Mouse (Mus musculus): ENCODE results near the gene Prkg2. TPM values are rescaled to one million over a fixed set of nuclear protein-coding genes. Genes with fewer than 3 reads are reported as not detected.

The Prkg2 gene
- 3.5 and 5.5 TPM in 2 replicates for polyA plus RNA-seq (2012; rRNA removed)

DNA sequence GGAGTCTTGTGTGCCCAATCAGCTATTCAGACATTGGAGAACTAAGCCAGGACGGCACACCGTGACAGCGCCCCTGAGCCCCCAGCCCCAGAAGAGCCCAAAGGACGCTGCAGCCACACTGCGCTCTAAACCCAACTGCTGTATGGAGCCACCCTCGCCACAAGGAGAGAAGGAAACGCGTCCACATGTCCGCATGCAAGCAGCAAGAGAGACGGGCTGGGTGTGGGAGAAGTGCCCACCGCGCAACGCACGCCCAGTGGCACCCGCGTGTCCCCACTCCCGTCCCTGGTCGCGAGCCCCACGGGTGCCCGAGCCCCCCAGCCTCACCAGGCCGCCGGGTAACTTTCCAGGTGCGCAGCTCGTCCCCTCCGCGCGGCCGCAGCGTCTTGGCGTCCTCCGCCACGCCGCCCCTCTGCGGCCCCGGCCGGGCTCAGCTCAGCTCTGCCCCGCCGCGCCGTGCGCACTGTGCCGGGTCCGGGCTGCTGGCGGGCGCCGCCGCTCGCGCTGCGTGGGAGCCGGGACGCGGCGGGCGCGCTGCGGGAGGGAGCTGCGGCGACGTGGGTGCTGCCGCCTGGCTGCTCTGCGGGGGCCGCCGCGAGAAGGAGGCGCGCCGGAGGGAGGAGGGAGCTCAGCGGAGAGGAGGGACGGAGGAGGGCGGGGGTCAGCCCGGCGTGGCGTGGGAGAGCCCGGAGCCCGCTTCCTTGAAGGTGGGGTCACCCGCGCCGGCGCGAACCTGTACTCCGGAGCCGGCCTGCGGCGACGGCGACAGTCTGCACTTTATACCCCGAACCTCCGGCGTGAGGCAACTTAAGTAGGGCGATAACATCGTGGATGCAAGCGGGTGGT lies at the start of gene Prkg2:
Gene Prkg2, minus strand, starts transcription at position 756 of the 846 bp plus-strand sequence.
- TF ChIP-seq POLR2A (IDR thresholded peaks at IDR 0.05; ENCODE audit: borderline replicate concordance, extremely low read depth, low read depth, low read length) (no peak), CTCF (IDR thresholded peaks at IDR 0.05; ENCODE audit: insufficient read depth, low read length) (no peak)
- no peak for DNase-seq
- no peaks in the 10 kb centered on the region for H3K4me1 ChIP-seq (ENCODE audit: control insufficient read depth, insufficient read depth, low read length)
- peak within 1 kb of the TSS; percentile 63 for H3K4me3 ChIP-seq (replicated peaks; ENCODE audit: extremely low read depth, low read depth, low read length)
- 2% methylated on average over 94 of the region's 94 CpGs for WGBS

DNA sequence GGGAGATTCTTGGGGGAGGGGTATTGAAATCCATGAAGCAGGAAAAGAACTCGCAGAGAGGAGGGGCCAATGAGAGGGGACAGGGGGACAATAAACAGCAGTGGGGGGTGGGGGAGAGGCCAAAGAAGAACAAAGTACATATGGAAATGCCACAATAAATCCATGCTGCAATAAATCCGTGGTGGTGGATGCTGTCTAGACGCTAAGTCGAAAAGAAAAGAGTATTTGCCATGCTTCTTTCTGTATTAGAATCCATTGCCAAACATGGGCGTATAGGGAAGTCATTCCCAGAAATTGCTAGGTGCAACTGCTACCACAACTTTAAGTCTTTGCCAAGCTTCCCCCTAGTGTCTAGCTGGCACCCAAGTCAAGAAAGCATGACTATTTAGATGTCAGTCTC lies 46.8 kb upstream of the Prkg2 start:
- Histone ChIP-seq H3K4me1 (ENCODE audit: control insufficient read depth, insufficient read depth, low read length) (no peaks in the 10 kb centered on the region), H3K4me3 (replicated peaks; ENCODE audit: extremely low read depth, low read depth, low read length) (no peak overlapping the region)
- no peak for DNase-seq
- 46% methylated on average over 5 of the region's 5 CpGs for WGBS
- TF ChIP-seq CTCF (IDR thresholded peaks at IDR 0.05; ENCODE audit: insufficient read depth, low read length): no peak
- TF ChIP-seq POLR2A (IDR thresholded peaks at IDR 0.05; ENCODE audit: borderline replicate concordance, extremely low read depth, low read depth, low read length): no peak

DNA sequence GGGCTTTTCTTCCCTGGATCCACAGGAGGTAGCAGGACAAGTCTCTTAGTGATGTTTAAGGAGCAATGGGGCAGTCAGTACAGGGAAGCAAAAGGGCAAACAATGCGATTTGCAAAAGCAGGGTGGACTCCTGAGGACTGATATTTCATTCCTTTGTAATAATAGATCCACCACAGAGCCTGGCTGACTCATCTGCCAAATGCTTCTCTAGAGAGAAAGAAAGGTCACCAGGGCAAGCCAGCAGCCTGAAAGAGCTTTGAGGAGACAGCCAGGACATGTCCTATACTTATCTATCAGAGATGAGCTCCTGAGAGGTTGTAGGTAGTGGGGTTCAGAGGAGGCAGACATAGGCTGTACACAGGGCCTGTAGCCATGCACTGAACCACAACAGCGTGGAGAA lies 41.2 kb upstream of the Prkg2 start:
- TF ChIP-seq CTCF (IDR thresholded peaks at IDR 0.05; ENCODE audit: insufficient read depth, low read length): no peak
- TF ChIP-seq POLR2A (IDR thresholded peaks at IDR 0.05; ENCODE audit: borderline replicate concordance, extremely low read depth, low read depth, low read length): no peak
- 59% methylated on average over 2 of the region's 2 CpGs for WGBS
- no peak overlapping the region for H3K4me3 ChIP-seq (replicated peaks; ENCODE audit: extremely low read depth, low read depth, low read length)
- DNase-seq: no peak
- H3K4me1 ChIP-seq (ENCODE audit: control insufficient read depth, insufficient read depth, low read length): no peaks in the 10 kb centered on the region

DNA sequence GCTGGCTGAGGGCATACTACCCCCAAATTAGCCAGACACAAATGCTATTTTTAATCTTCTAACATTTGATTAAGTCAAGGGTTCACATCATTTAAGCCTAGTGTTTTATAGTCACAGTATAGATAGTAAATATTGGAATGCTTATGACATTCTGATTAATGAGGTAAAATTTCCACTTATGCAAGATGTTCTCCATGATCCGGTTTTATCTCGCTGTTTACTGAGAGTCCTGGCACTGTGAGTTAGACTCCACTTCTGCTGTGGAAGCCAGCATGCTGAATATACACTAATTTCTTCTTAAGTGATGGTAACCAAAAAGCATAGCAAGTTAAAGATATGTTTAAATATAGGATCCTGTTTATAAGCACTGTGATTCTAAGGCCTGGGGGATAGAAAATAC lies 31.2 kb upstream of the Prkg2 start:
- Histone ChIP-seq H3K4me1 (ENCODE audit: control insufficient read depth, insufficient read depth, low read length) (no peaks in the 10 kb centered on the region), H3K4me3 (replicated peaks; ENCODE audit: extremely low read depth, low read depth, low read length) (no peak overlapping the region)
- WGBS: 50% methylated on average over 2 of the region's 2 CpGs
- DNase-seq: no peak
- TF ChIP-seq CTCF (IDR thresholded peaks at IDR 0.05; ENCODE audit: insufficient read depth, low read length) (no peak), POLR2A (IDR thresholded peaks at IDR 0.05; ENCODE audit: borderline replicate concordance, extremely low read depth, low read depth, low read length) (no peak)

DNA sequence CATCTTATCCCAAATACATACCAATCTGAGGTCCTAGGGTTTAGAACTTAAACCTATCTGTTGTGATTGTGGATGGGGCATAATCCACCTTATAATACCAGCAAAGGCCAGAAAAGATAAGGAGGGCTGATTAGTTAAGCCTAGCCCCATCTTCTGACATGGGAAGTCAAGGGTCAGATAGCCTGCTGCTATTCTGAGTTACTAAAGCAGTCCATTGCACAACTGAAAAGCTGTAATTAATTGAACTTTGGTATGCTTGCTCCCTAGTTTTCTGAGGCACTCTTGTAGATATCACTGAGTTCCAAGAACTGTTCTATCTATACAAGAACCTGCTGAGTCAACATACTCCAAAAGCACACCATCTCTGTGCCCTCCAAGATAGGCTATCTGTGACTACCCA lies 25.4 kb upstream of the Prkg2 start:
- no peak overlapping the region for H3K4me3 ChIP-seq (replicated peaks; ENCODE audit: extremely low read depth, low read depth, low read length)
- no peak for TF ChIP-seq CTCF (IDR thresholded peaks at IDR 0.05; ENCODE audit: insufficient read depth, low read length)
- TF ChIP-seq POLR2A (IDR thresholded peaks at IDR 0.05; ENCODE audit: borderline replicate concordance, extremely low read depth, low read depth, low read length): no peak
- H3K4me1 ChIP-seq (ENCODE audit: control insufficient read depth, insufficient read depth, low read length): no peaks in the 10 kb centered on the region
- DNase-seq: no peak

DNA sequence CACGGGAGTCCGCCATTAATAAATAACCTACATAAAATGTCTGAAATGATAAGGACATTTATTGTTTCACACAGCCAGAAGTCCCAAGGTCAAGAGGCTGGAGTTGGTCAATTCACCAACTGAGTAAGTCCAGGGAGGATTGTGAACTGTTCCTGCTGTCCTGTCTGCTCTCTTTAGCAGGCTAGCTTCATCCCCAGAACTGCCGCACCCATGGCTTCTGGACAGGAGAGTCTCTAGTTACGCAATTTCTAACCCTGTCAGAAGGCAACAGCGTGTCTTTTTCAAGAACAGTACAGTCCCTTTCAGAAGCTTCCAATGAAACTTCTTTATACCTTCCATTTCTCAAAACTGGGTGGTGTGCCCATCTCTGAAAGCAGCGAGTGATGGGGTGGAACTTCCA lies 1.9 kb upstream of the Prkg2 start:
- 81% methylated on average over 6 of the region's 6 CpGs for WGBS
- DNase-seq: no peak

DNA sequence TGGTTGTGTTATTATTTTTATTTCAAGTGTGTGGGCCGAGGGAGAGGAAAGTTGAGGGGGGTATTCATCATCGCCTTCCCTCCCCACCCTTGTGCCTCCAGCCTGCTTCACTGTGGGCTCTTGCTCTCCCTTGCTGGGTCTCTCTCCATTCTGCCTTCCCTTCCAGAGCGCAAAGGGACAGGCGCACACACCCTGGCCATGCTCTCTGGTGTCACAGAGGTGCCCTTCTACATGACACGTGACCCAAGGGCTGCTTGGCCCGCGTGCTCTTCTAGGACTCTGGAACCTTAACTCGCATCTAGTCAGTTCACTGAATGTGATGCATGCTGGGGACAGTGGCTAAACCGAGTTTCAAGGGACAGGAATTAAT lies 276 bp upstream of the Prkg2 start:
- 8% methylated on average over 9 of the region's 9 CpGs for WGBS
- no peaks in the 10 kb centered on the region for H3K4me1 ChIP-seq (ENCODE audit: control insufficient read depth, insufficient read depth, low read length)
- peak overlapping the region; percentile 22 for H3K4me3 ChIP-seq (replicated peaks; ENCODE audit: extremely low read depth, low read depth, low read length)
- TF ChIP-seq POLR2A (IDR thresholded peaks at IDR 0.05; ENCODE audit: borderline replicate concordance, extremely low read depth, low read depth, low read length): no peak
- TF ChIP-seq CTCF (IDR thresholded peaks at IDR 0.05; ENCODE audit: insufficient read depth, low read length): no peak
- DNase-seq: no peak

More for the DNA sequence above, 1.9 kb upstream of the Prkg2 start:
- TF ChIP-seq CTCF (IDR thresholded peaks at IDR 0.05; ENCODE audit: insufficient read depth, low read length): no peak
- no peak for TF ChIP-seq POLR2A (IDR thresholded peaks at IDR 0.05; ENCODE audit: borderline replicate concordance, extremely low read depth, low read depth, low read length)
- H3K4me3 ChIP-seq (replicated peaks; ENCODE audit: extremely low read depth, low read depth, low read length): no peak overlapping the region
- H3K4me1 ChIP-seq (ENCODE audit: control insufficient read depth, insufficient read depth, low read length): no peaks in the 10 kb centered on the region

DNA sequence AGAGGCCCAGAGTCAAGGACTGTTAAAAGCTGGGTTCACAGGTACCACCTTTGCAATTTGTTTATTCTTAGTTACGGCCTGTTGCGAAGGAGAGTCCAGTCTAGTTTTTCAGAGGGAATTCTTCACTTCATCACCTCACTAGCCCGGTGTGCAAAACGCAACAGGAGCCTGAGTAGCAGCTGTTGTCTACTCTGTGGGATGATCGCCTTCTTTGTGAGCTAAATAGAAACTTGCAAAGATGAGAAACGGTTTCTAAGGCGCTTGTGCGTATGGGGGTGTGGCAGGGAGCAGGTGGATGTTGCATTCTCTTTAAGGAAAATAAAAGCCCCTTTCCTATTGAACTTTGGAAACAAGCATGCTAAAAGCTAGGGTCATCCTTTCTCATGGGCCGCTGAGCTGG lies 1.2 kb downstream of the Prkg2 start:
- WGBS: 60% methylated on average over 9 of the region's 9 CpGs
- TF ChIP-seq CTCF (IDR thresholded peaks at IDR 0.05; ENCODE audit: insufficient read depth, low read length) (no peak), POLR2A (IDR thresholded peaks at IDR 0.05; ENCODE audit: borderline replicate concordance, extremely low read depth, low read depth, low read length) (no peak)
- no peaks in the 10 kb centered on the region for H3K4me1 ChIP-seq (ENCODE audit: control insufficient read depth, insufficient read depth, low read length)
- DNase-seq: no peak
- peak overlapping the region; percentile 63 for H3K4me3 ChIP-seq (replicated peaks; ENCODE audit: extremely low read depth, low read depth, low read length)

DNA sequence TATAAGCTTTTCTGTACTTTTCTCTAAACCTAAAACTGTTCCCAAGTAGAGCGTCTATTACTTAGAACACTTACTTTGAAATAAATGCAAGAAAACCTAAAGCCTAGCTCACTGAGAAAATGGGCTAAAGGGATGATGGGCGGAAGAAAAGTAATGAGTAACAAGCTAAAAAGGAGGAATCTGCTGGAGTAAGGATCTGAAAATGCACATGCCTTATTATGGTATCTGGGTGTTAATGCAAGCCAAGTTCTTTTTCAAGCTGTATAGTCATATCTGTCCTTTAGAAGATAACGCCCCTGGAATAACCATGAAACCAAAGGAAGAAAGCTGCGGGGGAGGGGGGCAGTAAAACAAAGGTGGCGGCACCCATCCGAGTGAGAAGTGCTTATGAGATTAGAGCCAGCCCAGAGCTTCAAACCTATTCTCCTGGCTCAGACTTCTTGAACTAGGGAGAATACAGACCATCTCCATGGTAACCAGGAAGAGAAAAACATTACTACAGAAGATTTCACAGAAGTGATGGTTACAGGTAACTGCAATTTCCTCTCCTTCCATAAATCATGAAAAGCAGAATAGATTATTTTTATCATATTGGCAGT lies 5.5 kb downstream of the Prkg2 start:
- Histone ChIP-seq H3K4me1 (ENCODE audit: control insufficient read depth, insufficient read depth, low read length) (no peaks in the 10 kb centered on the region), H3K4me3 (replicated peaks; ENCODE audit: extremely low read depth, low read depth, low read length) (no peak overlapping the region)
- WGBS: 66% methylated on average over 6 of the region's 6 CpGs
- TF ChIP-seq CTCF (IDR thresholded peaks at IDR 0.05; ENCODE audit: insufficient read depth, low read length) (no peak), POLR2A (IDR thresholded peaks at IDR 0.05; ENCODE audit: borderline replicate concordance, extremely low read depth, low read depth, low read length) (no peak)
- DNase-seq: no peak

DNA sequence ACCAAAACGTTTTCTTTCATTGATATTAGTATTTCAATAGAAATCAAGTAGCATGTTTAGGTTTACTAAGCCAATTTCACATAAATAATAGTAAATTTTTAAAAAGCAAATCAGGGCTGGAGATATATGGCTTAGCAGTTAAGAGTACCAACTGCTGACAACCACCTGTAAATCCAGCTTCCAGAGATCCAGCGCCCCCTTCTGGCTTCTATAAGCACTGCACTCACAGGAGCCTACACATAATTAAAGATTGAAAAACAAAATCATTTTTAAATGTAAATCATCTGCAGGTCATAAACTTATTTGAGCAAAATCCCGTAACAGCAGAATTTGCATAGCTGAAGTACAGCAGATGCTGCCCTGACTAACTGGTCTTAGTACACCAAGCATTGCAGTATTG lies 10.8 kb downstream of the Prkg2 start:
- TF ChIP-seq CTCF (IDR thresholded peaks at IDR 0.05; ENCODE audit: insufficient read depth, low read length) (no peak), POLR2A (IDR thresholded peaks at IDR 0.05; ENCODE audit: borderline replicate concordance, extremely low read depth, low read depth, low read length) (no peak)
- no peaks in the 10 kb centered on the region for H3K4me1 ChIP-seq (ENCODE audit: control insufficient read depth, insufficient read depth, low read length)
- H3K4me3 ChIP-seq (replicated peaks; ENCODE audit: extremely low read depth, low read depth, low read length): no peak overlapping the region
- 72% methylated on average over 3 of the region's 3 CpGs for WGBS
- no peak for DNase-seq

All from lung, adult 2 months (tissue).